Mouse (Mus musculus): Measurements from ENCODE around the gene Slc6a3.

DNA sequence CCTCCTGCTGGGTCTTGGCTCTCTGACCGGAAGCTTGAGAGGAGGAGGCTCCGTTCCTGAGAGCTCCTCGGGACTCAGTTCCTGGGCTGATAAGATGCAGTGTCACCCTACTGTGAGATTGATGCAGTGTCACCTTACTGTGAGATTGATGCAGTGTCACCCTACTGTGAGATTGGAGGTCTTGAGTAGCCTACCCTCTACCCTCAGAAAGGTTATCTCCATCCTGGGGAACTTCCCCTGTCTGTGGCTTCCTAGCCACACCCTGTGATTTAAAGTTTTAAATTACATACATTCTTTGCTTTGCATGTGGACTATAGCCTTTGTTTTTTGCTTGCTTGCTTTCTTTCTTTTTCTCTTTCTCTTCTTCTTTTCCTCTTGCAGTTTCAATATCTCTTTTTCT, 48.4 kb upstream of the Slc6a3 start:
- TF ChIP-seq CTCF (IDR thresholded peaks at IDR 0.05; ENCODE audit: extremely low read depth, insufficient read length, insufficient replicate concordance, low read depth, low read length) (no peak), POLR2A (IDR thresholded peaks at IDR 0.05; ENCODE audit: low read depth, low read length) (no peak)

Data from small intestine, adult 2 months (tissue).